Mouse (Mus musculus): ENCODE data around the gene Elmo1. TPM values are rescaled to one million over a fixed set of nuclear protein-coding genes. Genes with fewer than 3 reads are reported as not detected.

Elmo1 gene
- total and polyA plus RNA-seq, 2 experiments: 1.2 to 6.7 TPM

- Histone ChIP-seq H3K79me2 (ENCODE audit: control insufficient read depth, insufficient read depth, low read length) (no peaks in the 10 kb centered on the region), H3K36me3 (ENCODE audit: control insufficient read depth, insufficient read depth, low read length) (no peaks in the 10 kb centered on the region), H3K9ac (ENCODE audit: low read depth, low read length) (no peak overlapping the region), H3K4me1 (ENCODE audit: control insufficient read depth, insufficient read depth, low read length) (no peaks in the 10 kb centered on the region), H3K27ac (replicated peaks; ENCODE audit: insufficient read depth, low read depth, low read length) (no peak overlapping the region), H3K4me3 (ENCODE audit: insufficient read depth, low read depth, low read length) (no peak overlapping the region), H3K27me3 (ENCODE audit: control insufficient read depth, insufficient read depth, low read length) (no peaks in the 10 kb centered on the region)
- no peak for TF ChIP-seq CTCF (IDR thresholded peaks at IDR 0.05; ENCODE audit: low read depth, low read length)
- no peak for TF ChIP-seq POLR2A (IDR thresholded peaks at IDR 0.05; ENCODE audit: extremely low read depth, insufficient read depth, low read length)
- 93% methylated on average over 6 of the region's 6 CpGs for WGBS
- no peak for DNase-seq (ENCODE audit: extremely low read depth, low read depth, low spot score)
Observed at GRCm38 (mm10) chr13:20254911-20255310, 164.5 kb downstream of the Elmo1 start.

- no peaks in the 10 kb centered on the region for H3K36me3 ChIP-seq (ENCODE audit: control insufficient read depth, insufficient read depth, low read length)
- H3K27ac ChIP-seq (replicated peaks; ENCODE audit: insufficient read depth, low read depth, low read length): no peak overlapping the region
- no peaks in the 10 kb centered on the region for H3K4me1 ChIP-seq (ENCODE audit: control insufficient read depth, insufficient read depth, low read length)
- H3K79me2 ChIP-seq (ENCODE audit: control insufficient read depth, insufficient read depth, low read length): no peaks in the 10 kb centered on the region
- no peaks in the 10 kb centered on the region for H3K27me3 ChIP-seq (ENCODE audit: control insufficient read depth, insufficient read depth, low read length)
- no peak for TF ChIP-seq CTCF (IDR thresholded peaks at IDR 0.05; ENCODE audit: low read depth, low read length)
- TF ChIP-seq POLR2A (IDR thresholded peaks at IDR 0.05; ENCODE audit: extremely low read depth, insufficient read depth, low read length): no peak
- H3K4me3 ChIP-seq (ENCODE audit: insufficient read depth, low read depth, low read length): no peak overlapping the region
- no peak for DNase-seq (ENCODE audit: extremely low read depth, low read depth, low spot score)
- no peak overlapping the region for H3K9ac ChIP-seq (ENCODE audit: low read depth, low read length)
- WGBS: 96% methylated on average over 3 of the region's 3 CpGs
Observed at GRCm38 (mm10) chr13:20255380-20255779, 165.0 kb downstream of the Elmo1 start.

GRCm38 (mm10) chr13:20256613-20257012 is 166.2 kb downstream of the Elmo1 start:
- WGBS: 97% methylated on average over 4 of the region's 4 CpGs
- Histone ChIP-seq H3K36me3 (ENCODE audit: control insufficient read depth, insufficient read depth, low read length) (no peaks in the 10 kb centered on the region), H3K27me3 (ENCODE audit: control insufficient read depth, insufficient read depth, low read length) (no peaks in the 10 kb centered on the region), H3K4me3 (ENCODE audit: insufficient read depth, low read depth, low read length) (no peak overlapping the region), H3K4me1 (ENCODE audit: control insufficient read depth, insufficient read depth, low read length) (no peaks in the 10 kb centered on the region), H3K79me2 (ENCODE audit: control insufficient read depth, insufficient read depth, low read length) (no peaks in the 10 kb centered on the region), H3K9ac (ENCODE audit: low read depth, low read length) (no peak overlapping the region), H3K27ac (replicated peaks; ENCODE audit: insufficient read depth, low read depth, low read length) (no peak overlapping the region)
- DNase-seq (ENCODE audit: extremely low read depth, low read depth, low spot score): no peak
- no peak for TF ChIP-seq CTCF (IDR thresholded peaks at IDR 0.05; ENCODE audit: low read depth, low read length)
- TF ChIP-seq POLR2A (IDR thresholded peaks at IDR 0.05; ENCODE audit: extremely low read depth, insufficient read depth, low read length): no peak

- TF ChIP-seq CTCF (IDR thresholded peaks at IDR 0.05; ENCODE audit: low read depth, low read length) (no peak), POLR2A (IDR thresholded peaks at IDR 0.05; ENCODE audit: extremely low read depth, insufficient read depth, low read length) (no peak)
- H3K27me3 ChIP-seq (ENCODE audit: control insufficient read depth, insufficient read depth, low read length): no peaks in the 10 kb centered on the region
- no peaks in the 10 kb centered on the region for H3K4me1 ChIP-seq (ENCODE audit: control insufficient read depth, insufficient read depth, low read length)
- no peak overlapping the region for H3K9ac ChIP-seq (ENCODE audit: low read depth, low read length)
- no peak for DNase-seq (ENCODE audit: extremely low read depth, low read depth, low spot score)
- H3K36me3 ChIP-seq (ENCODE audit: control insufficient read depth, insufficient read depth, low read length): no peaks in the 10 kb centered on the region
- no peak overlapping the region for H3K4me3 ChIP-seq (ENCODE audit: insufficient read depth, low read depth, low read length)
- 91% methylated on average over 8 of the region's 8 CpGs for WGBS
- H3K27ac ChIP-seq (replicated peaks; ENCODE audit: insufficient read depth, low read depth, low read length): no peak overlapping the region
- no peaks in the 10 kb centered on the region for H3K79me2 ChIP-seq (ENCODE audit: control insufficient read depth, insufficient read depth, low read length)
Observed at GRCm38 (mm10) chr13:20257562-20258525, 167.4 kb downstream of the Elmo1 start.

- no peak overlapping the region for H3K9ac ChIP-seq (ENCODE audit: low read depth, low read length)
- no peaks in the 10 kb centered on the region for H3K79me2 ChIP-seq (ENCODE audit: control insufficient read depth, insufficient read depth, low read length)
- no peak overlapping the region for H3K4me3 ChIP-seq (ENCODE audit: insufficient read depth, low read depth, low read length)
- no peak for DNase-seq (ENCODE audit: extremely low read depth, low read depth, low spot score)
- TF ChIP-seq CTCF (IDR thresholded peaks at IDR 0.05; ENCODE audit: low read depth, low read length) (no peak), POLR2A (IDR thresholded peaks at IDR 0.05; ENCODE audit: extremely low read depth, insufficient read depth, low read length) (no peak)
- 91% methylated on average over 1 of the region's 1 CpGs for WGBS
- H3K27me3 ChIP-seq (ENCODE audit: control insufficient read depth, insufficient read depth, low read length): no peaks in the 10 kb centered on the region
- H3K27ac ChIP-seq (replicated peaks; ENCODE audit: insufficient read depth, low read depth, low read length): no peak overlapping the region
- H3K4me1 ChIP-seq (ENCODE audit: control insufficient read depth, insufficient read depth, low read length): no peaks in the 10 kb centered on the region
- H3K36me3 ChIP-seq (ENCODE audit: control insufficient read depth, insufficient read depth, low read length): no peaks in the 10 kb centered on the region
Observed at GRCm38 (mm10) chr13:20263173-20263572, 172.8 kb downstream of the Elmo1 start.

- Histone ChIP-seq H3K36me3 (ENCODE audit: control insufficient read depth, insufficient read depth, low read length) (no peaks in the 10 kb centered on the region), H3K79me2 (ENCODE audit: control insufficient read depth, insufficient read depth, low read length) (no peaks in the 10 kb centered on the region), H3K9ac (ENCODE audit: low read depth, low read length) (no peak overlapping the region), H3K4me1 (ENCODE audit: control insufficient read depth, insufficient read depth, low read length) (no peaks in the 10 kb centered on the region), H3K27me3 (ENCODE audit: control insufficient read depth, insufficient read depth, low read length) (no peaks in the 10 kb centered on the region), H3K27ac (replicated peaks; ENCODE audit: insufficient read depth, low read depth, low read length) (no peak overlapping the region), H3K4me3 (ENCODE audit: insufficient read depth, low read depth, low read length) (no peak overlapping the region)
- no peak for TF ChIP-seq POLR2A (IDR thresholded peaks at IDR 0.05; ENCODE audit: extremely low read depth, insufficient read depth, low read length)
- no peak for TF ChIP-seq CTCF (IDR thresholded peaks at IDR 0.05; ENCODE audit: low read depth, low read length)
- 68% methylated on average over 6 of the region's 6 CpGs for WGBS
- DNase-seq (ENCODE audit: extremely low read depth, low read depth, low spot score): no peak
Observed at GRCm38 (mm10) chr13:20270148-20270547, 179.8 kb downstream of the Elmo1 start.

All from liver, adult 2 months (tissue).